Mouse (Mus musculus) spleen, adult 12 weeks (tissue): Measurements from ENCODE around the gene Olfr1214.
"Not testable (repeated sequence)": the region's sequence is repeated elsewhere in the genome, so short reads cannot be mapped to it uniquely, and the experiment has no call there.

Experiments
- DNase-seq: peaks from one replicate; pipeline ENCODE4 v3.0.0; 2022; ENCODE audit warnings: low spot score

Olfr1214 gene

DNA sequence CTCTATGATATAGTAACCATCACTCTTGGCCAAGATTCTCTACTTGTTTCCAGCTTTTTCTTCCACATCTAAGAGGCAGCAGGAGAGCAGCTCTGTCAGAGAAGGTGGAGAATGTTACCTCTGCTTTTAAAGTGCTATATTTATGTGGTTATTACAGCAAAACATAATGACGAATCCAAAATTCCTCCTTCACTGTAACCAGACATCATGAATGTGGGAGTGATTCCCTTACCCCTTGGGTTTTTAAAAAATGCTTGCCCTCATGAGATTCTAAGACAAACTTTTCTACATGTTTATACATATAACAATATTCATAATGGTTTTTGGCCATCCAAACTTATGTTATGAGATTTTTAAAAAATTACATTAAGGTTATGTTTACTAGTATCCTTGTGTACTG is at the start of gene Olfr1214:
TSS of gene Olfr1214 (minus strand) at position 101 of the 400 bp plus-strand sequence.
- DNase-seq = no peak

DNA sequence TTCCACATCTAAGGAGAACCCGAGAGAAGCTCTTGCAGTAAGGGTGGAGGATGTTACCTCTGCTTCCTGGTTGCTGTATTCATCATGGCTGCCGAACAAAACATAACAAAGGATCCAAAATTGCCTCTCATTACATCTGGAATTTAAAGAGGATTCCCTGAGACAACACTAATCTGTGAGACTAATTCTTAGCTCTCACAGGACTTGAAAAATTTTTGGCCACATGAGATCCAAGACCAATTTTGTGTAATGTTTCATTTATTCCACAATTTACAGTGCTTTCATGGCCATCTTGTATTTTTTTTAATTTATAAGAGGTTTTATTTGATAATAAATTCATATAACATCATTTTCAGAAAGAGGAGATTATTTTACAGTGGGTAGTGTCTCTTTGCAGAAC is 39.5 kb upstream of the Olfr1214 start, which contains the start of gene Olfr1217:
TSS of gene Olfr1217 (minus strand) at position 101 of the 400 bp plus-strand sequence.
- DNase-seq = no peak

DNA sequence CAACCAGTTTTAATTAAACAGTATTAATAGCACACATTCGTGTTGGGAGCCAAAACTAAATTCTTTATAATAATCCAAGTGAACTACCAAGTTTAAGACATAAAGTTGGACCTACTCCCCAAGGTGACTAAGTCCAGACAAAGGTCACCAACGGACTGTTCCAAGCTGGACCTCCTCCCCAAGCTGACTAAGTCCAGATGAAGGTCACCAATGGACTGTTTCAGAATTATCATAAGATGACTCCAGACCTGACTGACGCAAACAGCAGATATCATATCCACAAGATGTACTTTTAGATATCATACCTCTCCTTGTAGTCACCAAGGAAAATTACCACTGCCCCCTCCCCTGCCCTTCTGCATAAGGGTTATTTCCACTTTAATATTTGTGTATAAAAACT is 29.0 kb upstream of the Olfr1214 start:
- not testable (repeated sequence) for DNase-seq

DNA sequence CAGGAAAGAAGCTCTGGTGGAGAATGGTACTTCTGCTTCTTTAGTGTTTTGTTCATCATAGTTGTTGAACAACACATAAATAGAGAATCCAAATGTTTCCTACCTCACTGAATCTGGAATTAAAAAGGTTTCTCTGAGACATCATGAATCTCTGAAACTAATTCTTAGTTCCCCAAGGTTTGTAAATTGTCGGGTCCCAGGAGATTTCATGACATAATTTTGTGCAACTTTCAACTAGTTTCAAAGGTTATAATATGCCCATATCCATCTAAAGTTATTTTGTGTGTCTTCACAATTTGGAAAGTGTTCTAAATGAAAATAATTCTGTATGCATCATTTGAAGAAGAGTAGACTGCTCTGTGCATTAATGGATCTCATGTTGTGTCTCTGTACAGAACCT is 25.8 kb upstream of the Olfr1214 start, which contains the start of gene Olfr1216:
TSS of gene Olfr1216 (minus strand) at position 101 of the 400 bp plus-strand sequence.
- no peak for DNase-seq

DNA sequence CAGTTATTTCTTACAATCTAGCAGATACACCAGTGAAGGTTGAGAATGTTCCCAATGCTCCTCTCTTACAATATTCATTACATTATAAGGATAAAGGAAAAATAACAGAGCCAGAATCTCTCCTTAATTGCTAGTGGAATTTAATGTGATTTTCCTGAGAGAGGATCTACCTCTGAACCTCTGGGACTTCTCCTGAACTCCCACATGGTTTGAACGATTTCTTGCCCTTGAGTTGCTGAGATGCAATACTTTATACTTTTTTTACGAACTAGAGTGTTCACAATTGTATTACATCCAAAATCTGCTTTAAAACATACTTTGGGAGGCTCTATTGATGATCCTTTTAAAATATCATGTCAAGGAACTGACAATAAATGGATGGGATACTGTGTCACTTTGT is 14.4 kb upstream of the Olfr1214 start, which contains the start of gene Olfr1215:
TSS of gene Olfr1215 (minus strand) at position 101 of the 400 bp plus-strand sequence.
- no peak for DNase-seq

DNA sequence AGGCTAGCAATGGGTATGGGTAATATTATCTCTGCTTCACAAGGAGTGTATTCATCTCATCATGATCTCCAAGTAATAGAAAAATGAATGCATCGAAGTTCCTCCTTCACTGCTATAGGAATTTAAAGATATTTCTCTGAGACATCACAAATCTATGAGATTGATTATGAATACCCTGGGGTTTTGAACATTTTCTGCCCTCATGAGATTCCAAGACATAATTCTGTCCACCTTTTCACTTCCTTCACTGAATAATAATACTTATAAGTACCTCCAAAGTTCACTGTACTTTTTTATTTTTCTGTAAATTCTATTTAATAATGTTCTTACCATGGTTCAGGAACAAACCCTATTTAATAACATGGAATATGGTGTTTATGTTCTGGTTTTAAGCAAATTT is 12.3 kb downstream of the Olfr1214 start, which contains the start of gene Gm13762:
TSS of gene Gm13762 (minus strand) at position 101 of the 400 bp plus-strand sequence.
- DNase-seq = no peak

DNA sequence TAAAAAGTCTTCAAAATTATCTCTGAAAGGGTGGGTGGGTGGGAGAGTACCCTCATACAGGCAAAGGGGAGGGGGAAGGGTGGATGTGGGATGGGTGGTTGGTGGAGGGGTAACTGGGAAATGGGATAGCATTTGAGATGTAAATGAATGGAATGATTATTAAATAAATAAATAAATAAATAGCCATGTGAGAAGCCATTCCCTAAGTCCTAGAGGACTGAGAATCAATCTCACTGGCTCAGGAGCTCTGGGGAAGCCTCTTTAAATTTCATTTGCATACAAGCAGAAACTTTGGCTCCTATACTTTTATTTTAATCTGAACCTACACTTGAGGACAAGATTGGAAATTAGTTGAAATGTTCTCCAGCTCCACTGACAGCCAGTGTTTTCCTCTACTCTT is 38.8 kb downstream of the Olfr1214 start, which contains the start of gene Olfr1212:
TSS of gene Olfr1212 (plus strand) at position 301 of the 400 bp plus-strand sequence.
- no peak for DNase-seq

DNA sequence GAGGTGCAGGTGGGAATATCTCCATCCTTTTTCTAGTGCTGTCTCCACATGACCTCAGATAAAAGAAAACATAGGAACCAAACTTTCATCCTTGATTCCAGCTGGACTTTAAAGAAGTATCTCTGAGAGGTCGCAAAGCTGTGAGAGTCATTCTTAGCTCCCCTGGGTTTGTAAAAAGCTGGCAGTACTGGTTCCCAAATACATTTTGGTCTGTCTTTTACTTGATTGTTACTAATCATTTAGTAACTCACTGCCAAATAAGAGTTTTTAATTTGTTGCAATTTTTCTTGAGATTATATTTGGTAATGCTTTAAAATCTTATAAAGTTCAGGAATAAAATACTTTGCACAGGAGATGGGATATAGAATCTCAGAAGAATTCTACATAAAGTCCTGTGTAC is 54.4 kb downstream of the Olfr1214 start, which contains the start of gene Olfr1211:
TSS of gene Olfr1211 (minus strand) at position 101 of the 400 bp plus-strand sequence.
- no peak for DNase-seq
